Mouse (Mus musculus): ENCODE data around the gene Insl3.
"Not testable (repeated sequence)": the region's sequence is repeated elsewhere in the genome, so short reads cannot be mapped to it uniquely, and the experiment has no call there.

Gene Insl3

GRCm38 (mm10) chr8:71676803-71677202 is 12.2 kb upstream of the Insl3 start:
- DNase-seq (ENCODE audit: low read depth in 2 of 2, low spot score in 2 of 2) = no peak

- DNase-seq (ENCODE audit: low read depth in 2 of 2, low spot score in 2 of 2) = no peak
Measured at GRCm38 (mm10) chr8:71677555-71677954, 11.5 kb upstream of the Insl3 start.

- no peak for DNase-seq (ENCODE audit: low read depth in 2 of 2, low spot score in 2 of 2)
Measured at GRCm38 (mm10) chr8:71678216-71678615, 10.8 kb upstream of the Insl3 start.

- no peak for DNase-seq (ENCODE audit: low read depth in 2 of 2, low spot score in 2 of 2)
Measured at GRCm38 (mm10) chr8:71679116-71679515, 9.9 kb upstream of the Insl3 start.

GRCm38 (mm10) chr8:71679550-71680168 is 9.4 kb upstream of the Insl3 start:
- DNase-seq (ENCODE audit: low read depth in 2 of 2, low spot score in 2 of 2) = no peak

- no peak for DNase-seq (ENCODE audit: low read depth in 2 of 2, low spot score in 2 of 2)
Measured at GRCm38 (mm10) chr8:71680471-71680870, 8.5 kb upstream of the Insl3 start.

GRCm38 (mm10) chr8:71681369-71681915 is 7.6 kb upstream of the Insl3 start:
- no peak for DNase-seq (ENCODE audit: low read depth in 2 of 2, low spot score in 2 of 2)

- no peak for DNase-seq (ENCODE audit: low read depth in 2 of 2, low spot score in 2 of 2)
Measured at GRCm38 (mm10) chr8:71682832-71683231, 6.2 kb upstream of the Insl3 start.

- DNase-seq (ENCODE audit: low read depth in 2 of 2, low spot score in 2 of 2) = no peak
Measured at GRCm38 (mm10) chr8:71684701-71685100, 4.3 kb upstream of the Insl3 start.

GRCm38 (mm10) chr8:71685573-71685972 is 3.4 kb upstream of the Insl3 start:
- no peak for DNase-seq (ENCODE audit: low read depth in 2 of 2, low spot score in 2 of 2)

- DNase-seq (ENCODE audit: low read depth in 2 of 2, low spot score in 2 of 2) = no peak
Measured at GRCm38 (mm10) chr8:71686143-71686734, 2.8 kb upstream of the Insl3 start.

GRCm38 (mm10) chr8:71687616-71688015 is 1.4 kb upstream of the Insl3 start:
- DNase-seq (ENCODE audit: low read depth in 2 of 2, low spot score in 2 of 2) = no peak

- peak; percentile 59 to 68 for DNase-seq (ENCODE audit: low read depth in 2 of 2, low spot score in 2 of 2)
Measured at GRCm38 (mm10) chr8:71692509-71692908, 3.5 kb downstream of the Insl3 start.

GRCm38 (mm10) chr8:71693166-71694041 is 4.4 kb downstream of the Insl3 start:
- no peak for DNase-seq (ENCODE audit: low read depth in 2 of 2, low spot score in 2 of 2)

- DNase-seq (ENCODE audit: low read depth in 2 of 2, low spot score in 2 of 2) = not testable (repeated sequence)
Measured at GRCm38 (mm10) chr8:71695456-71695855, 6.4 kb downstream of the Insl3 start.

- DNase-seq (ENCODE audit: low read depth in 2 of 2, low spot score in 2 of 2) = no peak
Measured at GRCm38 (mm10) chr8:71700493-71701269, 11.7 kb downstream of the Insl3 start.

- no peak for DNase-seq (ENCODE audit: low read depth in 2 of 2, low spot score in 2 of 2)
Measured at GRCm38 (mm10) chr8:71701414-71702086, 12.5 kb downstream of the Insl3 start, which contains the start of gene B3gnt3. B3gnt3 (minus strand) TSS chr8:71701789.

GRCm38 (mm10) chr8:71702087-71702432 is 13.0 kb downstream of the Insl3 start:
- DNase-seq (ENCODE audit: low read depth in 2 of 2, low spot score in 2 of 2) = no peak

GRCm38 (mm10) chr8:71702923-71703322 is 13.9 kb downstream of the Insl3 start:
- DNase-seq (ENCODE audit: low read depth in 2 of 2, low spot score in 2 of 2) = no peak

GRCm38 (mm10) chr8:71703400-71703799 is 14.4 kb downstream of the Insl3 start:
- DNase-seq (ENCODE audit: low read depth in 2 of 2, low spot score in 2 of 2) = not testable (repeated sequence)
